ENCODE assay signal across 8 mouse cellular contexts in the genomic region with DNA sequence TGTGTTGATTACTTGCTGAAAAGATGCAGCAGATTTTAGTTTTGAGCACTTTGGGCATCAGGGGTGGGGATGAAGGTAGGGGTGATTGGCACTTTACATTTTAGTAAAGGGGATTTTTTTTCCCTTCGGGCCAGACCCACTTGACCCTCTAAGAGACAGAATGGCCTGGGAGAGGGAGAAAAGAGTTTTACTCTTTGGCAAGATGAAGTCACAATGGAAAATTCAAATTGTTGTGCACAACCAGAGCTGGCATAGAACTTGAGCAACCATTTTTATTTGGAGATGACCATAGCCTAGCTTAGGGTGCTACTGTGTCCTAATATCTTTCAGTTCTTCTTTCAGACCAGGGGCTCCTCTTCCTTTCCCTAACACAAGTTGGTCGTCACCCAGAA.
DNase-seq lines count a peak whose midpoint lies in the region; ATAC-seq and TF ChIP-seq lines count a peak whose summit lies in the region.

No protein-coding gene starts in this region.

- no peak overlapping the region for H3K9ac ChIP-seq in kidney, postnatal 0 days (ENCODE audit: low read depth, low read length)
- no peak overlapping the region; the same call in 1 of the 2 replicates for H3K9ac ChIP-seq in embryonic facial prominence, embryonic 11.5 days (replicated peaks; ENCODE audit: low read length)
- no peak overlapping the region for H3K9ac ChIP-seq in intestine, embryonic 14.5 days (ENCODE audit: low read length)
- H3K9ac ChIP-seq in midbrain, embryonic 16.5 days (ENCODE audit: low read depth, low read length) = peak overlapping the region; percentile 63; the same call in 1 of the 2 replicates

- H3K4me3 ChIP-seq in kidney, postnatal 0 days (replicated peaks; ENCODE audit: low read depth, low read length) = peak overlapping the region; percentile 40
- no peak overlapping the region for H3K4me3 ChIP-seq in embryonic facial prominence, embryonic 11.5 days (ENCODE audit: low read depth, low read length)
- H3K4me3 ChIP-seq in intestine, embryonic 14.5 days (ENCODE audit: low read depth, low read length) = peak overlapping the region; percentile 36; the same call in 1 of the 2 replicates
- H3K4me3 ChIP-seq in midbrain, embryonic 16.5 days (ENCODE audit: low read depth, low read length) = peak overlapping the region; percentile 39; the same call in 1 of the 2 replicates

- no peak; the same call in 1 of the 2 replicates for ATAC-seq in kidney, postnatal 0 days (replicated peaks; ENCODE audit: low FRiP score, low read depth)
- ATAC-seq in embryonic facial prominence, embryonic 11.5 days (replicated peaks; ENCODE audit: insufficient number of reproducible peaks, low FRiP score, low TSS enrichment, low read depth) = 0 out of 2 replicates have a peak, but pooled peaks have one; percentile 1
- no peak for ATAC-seq in intestine, embryonic 14.5 days (replicated peaks; ENCODE audit: low FRiP score, low TSS enrichment, low read depth)
- peak; percentile 1; the same call in 1 of the 2 replicates for ATAC-seq in midbrain, embryonic 16.5 days

- H3K9me3 ChIP-seq in kidney, postnatal 0 days (replicated peaks; ENCODE audit: low read length) = no peaks in the 10 kb centered on the region
- no peaks in the 10 kb centered on the region for H3K9me3 ChIP-seq in embryonic facial prominence, embryonic 11.5 days (replicated peaks; ENCODE audit: control insufficient read depth, low read length)
- H3K9me3 ChIP-seq in intestine, embryonic 14.5 days (ENCODE audit: control insufficient read depth, low read length) = no peaks in the 10 kb centered on the region
- H3K9me3 ChIP-seq in midbrain, embryonic 16.5 days (replicated peaks; ENCODE audit: control insufficient read depth, low read length, poor library complexity, severe bottlenecking) = no peaks in the 10 kb centered on the region

- peak overlapping the region; percentile 84 for H3K4me2 ChIP-seq in kidney, postnatal 0 days (ENCODE audit: low read length)
- peak overlapping the region; percentile 14 for H3K4me2 ChIP-seq in embryonic facial prominence, embryonic 11.5 days (ENCODE audit: low read depth, low read length)
- H3K4me2 ChIP-seq in intestine, embryonic 14.5 days (ENCODE audit: low read length) = peak overlapping the region; percentile 76
- H3K4me2 ChIP-seq in midbrain, embryonic 16.5 days (ENCODE audit: low read length) = peak overlapping the region; percentile 83

- no peak for DNase-seq in kidney, postnatal 0 days (ENCODE audit: low spot score)
- no peak for DNase-seq in kidney, postnatal 14 days
- DNase-seq in embryonic facial prominence, embryonic 11.5 days (ENCODE audit: low spot score) = no peak
- no peak for DNase-seq in intestine, embryonic 14.5 days (ENCODE audit: low spot score)
- DNase-seq in layer of hippocampus, postnatal 25 days (ENCODE audit: extremely low spot score in 1 of 2, low spot score in 1 of 2) = no peak
- no peak for DNase-seq in adrenal gland, adult 8-10 months
- no peak for DNase-seq in layer of hippocampus, adult 9-11 months

- 29% methylated on average over 2 of the region's 2 CpGs for WGBS in kidney, postnatal 0 days
- WGBS in embryonic facial prominence, embryonic 11.5 days = 23% methylated on average over 2 of the region's 2 CpGs
- 25% methylated on average over 2 of the region's 2 CpGs for WGBS in intestine, embryonic 14.5 days
- WGBS in midbrain, embryonic 16.5 days = 18% methylated on average over 2 of the region's 2 CpGs

- no peaks in the 10 kb centered on the region for H3K27me3 ChIP-seq in kidney, postnatal 0 days (ENCODE audit: insufficient read depth, low read length)
- H3K27me3 ChIP-seq in embryonic facial prominence, embryonic 11.5 days (ENCODE audit: control insufficient read depth, insufficient read depth, low read length) = no peaks in the 10 kb centered on the region
- H3K27me3 ChIP-seq in intestine, embryonic 14.5 days (replicated peaks; ENCODE audit: control insufficient read depth, insufficient read depth, low read length) = no peaks in the 10 kb centered on the region
- H3K27me3 ChIP-seq in midbrain, embryonic 16.5 days (ENCODE audit: control insufficient read depth, insufficient read depth, low read depth, low read length) = no peaks in the 10 kb centered on the region

- peak overlapping the region; percentile 100 for H3K27ac ChIP-seq in kidney, postnatal 0 days
- peak overlapping the region; percentile 99 for H3K27ac ChIP-seq in embryonic facial prominence, embryonic 11.5 days (replicated peaks; ENCODE audit: low read depth, low read length)
- H3K27ac ChIP-seq in intestine, embryonic 14.5 days (ENCODE audit: low read depth) = peak overlapping the region; percentile 98
- H3K27ac ChIP-seq in midbrain, embryonic 16.5 days (ENCODE audit: low read length) = peak overlapping the region; percentile 96

- no peak for TF ChIP-seq CTCF in kidney, postnatal 0 days (IDR thresholded peaks at IDR 0.05; ENCODE audit: low read depth)

- no peaks in the 10 kb centered on the region for H3K36me3 ChIP-seq in kidney, postnatal 0 days (ENCODE audit: insufficient read depth, low read length)
- H3K36me3 ChIP-seq in embryonic facial prominence, embryonic 11.5 days (replicated peaks; ENCODE audit: control insufficient read depth, insufficient read depth, low read depth, low read length) = no peaks in the 10 kb centered on the region
- no peaks in the 10 kb centered on the region for H3K36me3 ChIP-seq in intestine, embryonic 14.5 days (ENCODE audit: control insufficient read depth, insufficient read depth, low read length)
- no peaks in the 10 kb centered on the region for H3K36me3 ChIP-seq in midbrain, embryonic 16.5 days (ENCODE audit: control insufficient read depth, insufficient read depth, low read length)

- peaks cover 26% of the 10 kb centered on the region for H3K4me1 ChIP-seq in kidney, postnatal 0 days (replicated peaks; ENCODE audit: insufficient read depth, low read length)
- H3K4me1 ChIP-seq in embryonic facial prominence, embryonic 11.5 days (ENCODE audit: control insufficient read depth, insufficient read depth, low read length) = peaks cover 10% of the 10 kb centered on the region
- peaks cover 29% of the 10 kb centered on the region for H3K4me1 ChIP-seq in intestine, embryonic 14.5 days (replicated peaks; ENCODE audit: control insufficient read depth, insufficient read depth, low read length)
- peaks cover 39% of the 10 kb centered on the region for H3K4me1 ChIP-seq in midbrain, embryonic 16.5 days (ENCODE audit: control insufficient read depth, insufficient read depth, low read length)

Comparison
In these comparisons a context has a peak if more than half of its experiments do, and no peak if none do; other contexts are left out.
1. ATAC-seq: peak in embryonic facial prominence, embryonic 11.5 days (single experiment) and midbrain, embryonic 16.5 days (single experiment); none in kidney, postnatal 0 days (single experiment) and intestine, embryonic 14.5 days (single experiment).
2. H3K4me2 ChIP-seq: peak in every context shown above with its lines; median percentile 84 in kidney, postnatal 0 days; 83 in midbrain, embryonic 16.5 days; 76 in intestine, embryonic 14.5 days; 14 in embryonic facial prominence, embryonic 11.5 days.
3. Peak in every context shown above with its lines, with median percentiles within 50 percentile points of each other: H3K27ac ChIP-seq.